Mouse (Mus musculus) MEL (cell line): ENCODE measurements at regions not wholly inside any gene's neighbourhood (a gene's known extent, or its start where the extent isn't known, plus 50 kb on each side); places are given as distances from the start of the nearest gene placed in this dataset.

Experiments used
- DNase-seq: peaks from one replicate; pipeline ENCODE4 v3.0.0; 2011; ENCODE audit warnings: low read depth, low spot score
- H3K27ac ChIP-seq: 2 replicates; pipeline ENCODE4 v1.5.1; 2012; ENCODE audit warnings: low read depth, mild to moderate bottlenecking, control low read depth, low read length, moderate library complexity; ENCODE audit not compliant: control insufficient read depth
- H3K27me3 ChIP-seq, 2 experiments: fragments of 150-350 bp in 1 of 2; sonication (generic) in 1 of 2; 2 replicates each; pipeline ENCODE4 v1.6.1; 2012; ENCODE audit warnings: low read length in 2 of 2, mild to moderate bottlenecking in 2 of 2, improper control_type of control experiment in 1 of 2, moderate library complexity in 1 of 2; ENCODE audit not compliant: insufficient read depth in 2 of 2, control insufficient read depth in 1 of 2
- H3K36me3 ChIP-seq, 2 experiments: 2 replicates each; pipeline ENCODE4 v1.6.1; 2012 to 2014; ENCODE audit warnings: low read length in 2 of 2, improper control_type of control experiment in 1 of 2, inconsistent platforms in 1 of 2, mild to moderate bottlenecking in 1 of 2; ENCODE audit not compliant: insufficient read depth in 2 of 2, control insufficient read depth in 1 of 2
- H3K4me1 ChIP-seq, 2 experiments: fragments of 150-350 bp in 1 of 2; sonication (generic) in 1 of 2; 2 replicates each; pipeline ENCODE4 v1.6.1; 2012; ENCODE audit warnings: low read length in 2 of 2, improper control_type of control experiment in 1 of 2, mild to moderate bottlenecking in 1 of 2; ENCODE audit not compliant: insufficient read depth in 2 of 2, control insufficient read depth in 1 of 2
- H3K4me3 ChIP-seq, 2 experiments: fragments of 150-350 bp in 1 of 2; sonication (generic) in 1 of 2; 2 replicates each; pipeline ENCODE4 v1.5.1; 2012; ENCODE audit warnings: low read depth in 2 of 2, low read length in 2 of 2, mild to moderate bottlenecking in 2 of 2, moderate library complexity in 2 of 2, control low read depth in 1 of 2, improper control_type of control experiment in 1 of 2; ENCODE audit not compliant: control insufficient read depth in 1 of 2, insufficient read depth in 1 of 2
- H3K79me2 ChIP-seq: 2 replicates; pipeline ENCODE4 v1.6.1; 2012; ENCODE audit warnings: mild to moderate bottlenecking, low read length, moderate library complexity; ENCODE audit not compliant: control insufficient read depth, poor library complexity, insufficient read depth
- H3K9ac ChIP-seq: 2 replicates; pipeline ENCODE4 v1.6.1; 2012; ENCODE audit warnings: low read depth, mild to moderate bottlenecking, control low read depth, low read length, moderate library complexity; ENCODE audit not compliant: control insufficient read depth, poor library complexity, severe bottlenecking
- H3K9me3 ChIP-seq: fragments of 150-350 bp; sonication (generic); replicated peaks from 2 replicates; pipeline ENCODE4 v1.6.1; 2012; ENCODE audit warnings: mild to moderate bottlenecking, low read length, improper control_type of control experiment, moderate library complexity; ENCODE audit not compliant: insufficient read depth
- BHLHE40 ChIP-seq: IDR thresholded peaks from 2 replicates; pipeline ENCODE4 v1.6.1; 2012; ENCODE audit warnings: low read depth, mild to moderate bottlenecking, inconsistent platforms, low read length, improper control_type of control experiment, borderline replicate concordance
- CHD1 ChIP-seq: IDR thresholded peaks from 2 replicates; pipeline ENCODE4 v1.6.1; 2012; ENCODE audit warnings: low read depth, mild to moderate bottlenecking, inconsistent platforms, low read length, improper control_type of control experiment
- CHD2 ChIP-seq: IDR thresholded peaks from 2 replicates; pipeline ENCODE4 v1.6.1; 2011; ENCODE audit warnings: low read length, improper control_type of control experiment
- CTCF ChIP-seq, 3 experiments: IDR thresholded peaks in 2 of 3; conservative IDR thresholded peaks in 1 of 3; 2 replicates each; pipeline ENCODE4 v1.5.1; 2011 to 2012; ENCODE audit warnings: low read length in 3 of 3, low read depth in 2 of 3, mild to moderate bottlenecking in 2 of 3, improper control_type of control experiment in 1 of 3, inconsistent platforms in 1 of 3, mixed read lengths in 1 of 3, moderate library complexity in 1 of 3; ENCODE audit not compliant: control insufficient read depth in 1 of 3, insufficient read depth in 1 of 3, poor library complexity in 1 of 3, severe bottlenecking in 1 of 3
- EP300 ChIP-seq, 2 experiments: IDR thresholded peaks; 2 replicates each; pipeline ENCODE4 v1.6.1; 2011; ENCODE audit warnings: improper control_type of control experiment in 2 of 2, low read length in 2 of 2, low read depth in 1 of 2, mild to moderate bottlenecking in 1 of 2
- GABPA ChIP-seq: IDR thresholded peaks from 2 replicates; pipeline ENCODE4 v1.6.1; 2012; ENCODE audit warnings: low read depth, mild to moderate bottlenecking, inconsistent platforms, low read length, improper control_type of control experiment, moderate library complexity
- GATA1 ChIP-seq: IDR thresholded peaks from 2 replicates; pipeline ENCODE4 v1.6.1; 2011; ENCODE audit warnings: low read depth, low read length, improper control_type of control experiment
- JUND ChIP-seq: IDR thresholded peaks from 2 replicates; pipeline ENCODE4 v1.6.1; 2011; ENCODE audit warnings: low read depth, mild to moderate bottlenecking, improper control_type of control experiment, low read length
- MAX ChIP-seq: IDR thresholded peaks from 2 replicates; pipeline ENCODE4 v1.6.1; 2011; ENCODE audit warnings: low read length, improper control_type of control experiment
- MAZ ChIP-seq: IDR thresholded peaks from 2 replicates; pipeline ENCODE4 v1.6.1; 2012; ENCODE audit warnings: low read depth, mild to moderate bottlenecking, inconsistent platforms, low read length, improper control_type of control experiment
- NELFE ChIP-seq: IDR thresholded peaks from 2 replicates; pipeline ENCODE4 v1.6.1; 2011; ENCODE audit warnings: low read depth, low read length, improper control_type of control experiment
- NRF1 ChIP-seq: IDR thresholded peaks from 2 replicates; pipeline ENCODE4 v1.6.1; 2014; ENCODE audit warnings: low read depth, mild to moderate bottlenecking, inconsistent platforms, low read length, improper control_type of control experiment, moderate library complexity; ENCODE audit not compliant: poor library complexity, insufficient read depth, severe bottlenecking
- UBTF ChIP-seq: IDR thresholded peaks from 2 replicates; pipeline ENCODE4 v1.6.1; 2012; ENCODE audit warnings: low read depth, mild to moderate bottlenecking, inconsistent platforms, low read length, improper control_type of control experiment, moderate library complexity, borderline replicate concordance; ENCODE audit not compliant: insufficient read depth
- USF1 ChIP-seq: IDR thresholded peaks from 2 replicates; pipeline ENCODE4 v1.6.1; 2014; ENCODE audit warnings: low read depth, mild to moderate bottlenecking, inconsistent platforms, low read length, improper control_type of control experiment, moderate library complexity
- USF2 ChIP-seq, 2 experiments: IDR thresholded peaks; 2 replicates each; pipeline ENCODE4 v1.6.1; 2011 to 2012; ENCODE audit warnings: improper control_type of control experiment in 2 of 2, low read length in 2 of 2, borderline replicate concordance in 1 of 2, inconsistent platforms in 1 of 2, low read depth in 1 of 2, mild to moderate bottlenecking in 1 of 2; ENCODE audit not compliant: insufficient read depth in 1 of 2
- ZC3H11A ChIP-seq: IDR thresholded peaks from 2 replicates; pipeline ENCODE4 v1.6.1; 2012; ENCODE audit warnings: low read depth, mild to moderate bottlenecking, inconsistent platforms, low read length, improper control_type of control experiment
- ZMIZ1 ChIP-seq: IDR thresholded peaks from 2 replicates; pipeline ENCODE4 v1.6.1; 2012; ENCODE audit warnings: low read depth, mild to moderate bottlenecking, inconsistent platforms, low read length, improper control_type of control experiment, moderate library complexity

DNA sequence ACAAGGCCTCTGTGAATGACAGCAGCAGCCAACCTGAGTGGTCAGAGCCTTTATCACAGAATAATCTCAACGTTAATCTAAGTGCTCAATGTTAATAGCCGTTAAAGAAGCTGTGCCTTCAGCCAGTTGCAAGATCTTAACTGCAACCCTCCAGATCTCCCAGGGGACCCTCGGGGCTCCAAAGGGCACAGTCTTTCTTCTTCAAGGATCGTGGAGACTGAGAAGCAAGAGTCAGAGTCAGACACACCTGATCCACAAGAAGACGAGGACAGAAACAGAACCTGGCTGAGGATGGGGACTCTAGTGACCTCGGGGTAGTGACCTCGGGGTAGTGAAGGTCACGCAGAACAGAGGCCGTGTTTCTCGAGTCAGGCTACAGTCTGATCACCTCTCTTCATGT, 206.0 kb downstream of the Sptssa start:
- H3K79me2 ChIP-seq: no peaks in the 10 kb centered on the region
- H3K27me3 ChIP-seq: no peaks in the 10 kb centered on the region; a peak in 1 of 4 replicates
- TF ChIP-seq MAX: no peak
- no peak for TF ChIP-seq GABPA
- no peak for TF ChIP-seq NELFE
- TF ChIP-seq JUND: no peak
- TF ChIP-seq ZC3H11A: no peak
- TF ChIP-seq CHD1: no peak
- no peak for TF ChIP-seq BHLHE40
- TF ChIP-seq ZMIZ1: no peak
- no peak for TF ChIP-seq UBTF
- no peak for TF ChIP-seq CHD2
- no peak for TF ChIP-seq GATA1
- H3K4me3 ChIP-seq: no peak overlapping the region
- no peak overlapping the region for H3K27ac ChIP-seq
- H3K9me3 ChIP-seq: no peaks in the 10 kb centered on the region
- H3K4me1 ChIP-seq: no peaks in the 10 kb centered on the region
- H3K9ac ChIP-seq: no peak overlapping the region
- no peak for DNase-seq
- no peaks in the 10 kb centered on the region for H3K36me3 ChIP-seq

DNA sequence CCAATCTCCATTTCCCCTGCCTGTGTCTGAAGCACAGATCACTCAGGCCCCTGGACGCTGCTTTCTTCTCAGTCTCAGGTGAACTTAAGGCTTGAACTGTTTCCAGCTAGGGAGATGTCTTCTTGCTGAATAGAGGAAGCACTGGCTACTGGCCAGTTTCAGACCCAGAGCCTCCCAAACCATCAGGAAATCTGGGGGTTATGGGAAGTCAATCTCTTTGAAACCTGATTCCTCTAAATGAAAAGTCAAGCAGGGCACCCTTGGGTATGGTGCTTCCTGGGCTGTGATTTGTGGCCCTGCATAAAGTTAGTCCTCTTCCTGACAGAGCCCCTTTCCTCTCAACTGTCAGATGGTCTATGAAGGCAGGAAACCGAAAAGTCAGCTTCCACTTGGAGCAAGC, 208.2 kb downstream of the Sptssa start:
- TF ChIP-seq GATA1 (no peak), CTCF (IDR thresholded peaks at IDR 0.05 in 2 of 3, conservative IDR thresholded peaks at IDR 0.05 in 1 of 3; ENCODE audit: control insufficient read depth in 1 of 3, insufficient read depth in 1 of 3, low read depth in 2 of 3, low read length in 3 of 3, poor library complexity in 1 of 3, severe bottlenecking in 1 of 3) (no peak), MAZ (no peak), EP300 (IDR thresholded peaks at IDR 0.05; ENCODE audit: low read depth in 1 of 2, low read length in 2 of 2) (no peak)
- no peak overlapping the region for H3K27ac ChIP-seq
- H3K27me3 ChIP-seq: no peaks in the 10 kb centered on the region; a peak in 1 of 4 replicates
- H3K4me1 ChIP-seq: no peaks in the 10 kb centered on the region
- H3K4me3 ChIP-seq: no peak overlapping the region
- no peaks in the 10 kb centered on the region for H3K36me3 ChIP-seq
- DNase-seq: no peak
- H3K9me3 ChIP-seq: no peaks in the 10 kb centered on the region
- H3K9ac ChIP-seq: no peak overlapping the region
- H3K79me2 ChIP-seq: no peaks in the 10 kb centered on the region

GRCm38 (mm10) chr12:54447354-54447753, 209.0 kb downstream of the Sptssa start:
- no peaks in the 10 kb centered on the region for H3K79me2 ChIP-seq
- H3K9me3 ChIP-seq: no peaks in the 10 kb centered on the region
- no peaks in the 10 kb centered on the region; a peak in 1 of 4 replicates for H3K27me3 ChIP-seq
- no peak overlapping the region for H3K9ac ChIP-seq
- H3K4me3 ChIP-seq: no peak overlapping the region
- H3K4me1 ChIP-seq: no peaks in the 10 kb centered on the region
- TF ChIP-seq GABPA: no peak
- no peak for TF ChIP-seq USF1
- no peak for TF ChIP-seq USF2 (IDR thresholded peaks at IDR 0.05; ENCODE audit: borderline replicate concordance in 1 of 2, insufficient read depth in 1 of 2, low read depth in 1 of 2, low read length in 2 of 2)
- no peak for TF ChIP-seq ZC3H11A
- TF ChIP-seq NRF1: no peak
- no peak for DNase-seq
- no peak overlapping the region for H3K27ac ChIP-seq
- no peaks in the 10 kb centered on the region for H3K36me3 ChIP-seq
